Mouse (Mus musculus) kidney, postnatal 14 days (tissue): Measurements from ENCODE around the gene Ndufb4.
A peak's percentile ranks its signal among the peaks of the same experiment; 100 is the strongest.
"Not testable (repeated sequence)": the region's sequence is repeated elsewhere in the genome, so short reads cannot be mapped to it uniquely, and the experiment has no call there.

Experiments used
- DNase-seq: peaks from one replicate; pipeline ENCODE4 v3.0.0; 2022; ENCODE audit warnings: mixed read lengths

The Ndufb4 gene

GRCm38 (mm10) chr16:37677586-37677985 is 23.3 kb upstream of the Ndufb4 start:
- DNase-seq, result peak; percentile 45

- DNase-seq, result no peak
These were observed 22.4 kb upstream of the Ndufb4 start for GRCm38 (mm10) chr16:37676677-37677072.

GRCm38 (mm10) chr16:37676024-37676676 is 21.9 kb upstream of the Ndufb4 start:
- peak; percentile 70 for DNase-seq

- no peak for DNase-seq
These were observed 21.1 kb upstream of the Ndufb4 start for GRCm38 (mm10) chr16:37675326-37675725.

- DNase-seq, result no peak
These were observed 16.5 kb upstream of the Ndufb4 start for GRCm38 (mm10) chr16:37670666-37671283.

- no peak for DNase-seq
These were observed 11.2 kb upstream of the Ndufb4 start for GRCm38 (mm10) chr16:37665394-37665935.

- no peak for DNase-seq
These were observed 9.6 kb upstream of the Ndufb4 start for GRCm38 (mm10) chr16:37663643-37664459.

GRCm38 (mm10) chr16:37656796-37657195 is 2.5 kb upstream of the Ndufb4 start:
- DNase-seq, result no peak

GRCm38 (mm10) chr16:37655756-37656347 is 1.6 kb upstream of the Ndufb4 start:
- DNase-seq, result no peak

- DNase-seq, result no peak
These were observed 690 bp upstream of the Ndufb4 start for GRCm38 (mm10) chr16:37654831-37655455.

- no peak for DNase-seq
These were observed 1.2 kb downstream of the Ndufb4 start for GRCm38 (mm10) chr16:37653058-37653457.

- no peak for DNase-seq
These were observed 1.6 kb downstream of the Ndufb4 start for GRCm38 (mm10) chr16:37652654-37653053.

GRCm38 (mm10) chr16:37651467-37651866 is 2.8 kb downstream of the Ndufb4 start:
- peak; percentile 29 for DNase-seq

- no peak for DNase-seq
These were observed 5.2 kb downstream of the Ndufb4 start for GRCm38 (mm10) chr16:37649068-37649467.

GRCm38 (mm10) chr16:37647936-37648335 is 6.3 kb downstream of the Ndufb4 start:
- DNase-seq, result no peak

- no peak for DNase-seq
These were observed 7.2 kb downstream of the Ndufb4 start for GRCm38 (mm10) chr16:37647067-37647466.

GRCm38 (mm10) chr16:37645799-37646198 is 8.5 kb downstream of the Ndufb4 start:
- DNase-seq, result no peak

- no peak for DNase-seq
These were observed 9.0 kb downstream of the Ndufb4 start for GRCm38 (mm10) chr16:37645211-37645610.

- DNase-seq, result no peak
These were observed 9.8 kb downstream of the Ndufb4 start for GRCm38 (mm10) chr16:37644486-37644885.

GRCm38 (mm10) chr16:37640522-37640921 is 13.7 kb downstream of the Ndufb4 start:
- not testable (repeated sequence) for DNase-seq

GRCm38 (mm10) chr16:37637802-37638201 is 16.5 kb downstream of the Ndufb4 start:
- DNase-seq, result no peak

- no peak for DNase-seq
These were observed 18.1 kb downstream of the Ndufb4 start for GRCm38 (mm10) chr16:37636107-37636506.

- DNase-seq, result no peak
These were observed 19.2 kb downstream of the Ndufb4 start for GRCm38 (mm10) chr16:37635095-37635494.
